In genomic region chr2:38350796-38351195, GRCm38 (mm10) we compare ENCODE assay signal across 8 mouse cellular contexts. TPM values are rescaled to one million over a fixed set of nuclear protein-coding genes. Genes with fewer than 3 reads are reported as not detected.
DNase-seq lines count a peak whose midpoint lies in the region; ATAC-seq and TF ChIP-seq lines count a peak whose summit lies in the region.

No protein-coding gene starts in this region.

- no peak overlapping the region for H3K27ac ChIP-seq in intestine, embryonic 15.5 days
- no peak overlapping the region for H3K27ac ChIP-seq in small intestine, adult 2 months (ENCODE audit: insufficient read depth, low read depth, low read length)

- no peak for ATAC-seq in erythroblast, adult 5-6 weeks (replicated peaks; ENCODE audit: low FRiP score, poor library complexity, severe bottlenecking)
- ATAC-seq in intestine, embryonic 15.5 days = peak; percentile 92

- H3K36me3 ChIP-seq in erythroblast, embryonic 14.5 days (ENCODE audit: control insufficient read depth) = no peaks in the 10 kb centered on the region
- no peaks in the 10 kb centered on the region for H3K36me3 ChIP-seq in intestine, embryonic 15.5 days
- H3K36me3 ChIP-seq in small intestine, adult 2 months (ENCODE audit: control insufficient read depth, insufficient read depth, low read length) = no peaks in the 10 kb centered on the region

- peaks cover 12% of the 10 kb centered on the region; the same call in 1 of the 2 replicates for H3K9me3 ChIP-seq in erythroblast, embryonic 14.5 days (ENCODE audit: control insufficient read depth, low read length)
- no peaks in the 10 kb centered on the region for H3K9me3 ChIP-seq in intestine, embryonic 15.5 days

- H3K27me3 ChIP-seq in erythroblast, embryonic 14.5 days (ENCODE audit: control insufficient read depth) = peaks cover 100% of the 10 kb centered on the region
- H3K27me3 ChIP-seq in intestine, embryonic 15.5 days (replicated peaks) = peaks cover 97% of the 10 kb centered on the region
- H3K27me3 ChIP-seq in small intestine, adult 2 months (ENCODE audit: control insufficient read depth, insufficient read depth, low read length) = peaks cover 98% of the 10 kb centered on the region

- intact Hi-C loops in left cerebral cortex, postnatal 36 days (cut with DNase I) = no loop called here

- peak overlapping the region; percentile 13; the same call in 1 of the 2 replicates for H3K9ac ChIP-seq in intestine, embryonic 15.5 days

- peak overlapping the region; percentile 84 for H3K4me2 ChIP-seq in intestine, embryonic 15.5 days (replicated peaks)

- under 1% methylated on average over 37 of the region's 37 CpGs for WGBS in intestine, embryonic 15.5 days
- 1% methylated on average over 35 of the region's 37 CpGs for WGBS in small intestine, adult 2 months

- DNase-seq in embryo, embryonic 11 days = peak; percentile 97
- peak; percentile 52 to 77 for DNase-seq in gastrocnemius, postnatal 4 days (ENCODE audit: low spot score in 2 of 2)
- peak; percentile 88 to 93 for DNase-seq in left cerebral cortex, postnatal 36 days (ENCODE audit: low spot score in 2 of 2)
- DNase-seq in mesoderm, embryonic 11.5 days (ENCODE audit: low read depth, low spot score) = peak; percentile 90

- peak overlapping the region; percentile 26 for H3K4me3 ChIP-seq in erythroblast, embryonic 14.5 days (replicated peaks)
- peak overlapping the region; percentile 37 for H3K4me3 ChIP-seq in intestine, embryonic 15.5 days (replicated peaks)
- H3K4me3 ChIP-seq in small intestine, adult 2 months (ENCODE audit: low read depth, low read length) = peak overlapping the region; percentile 53

- TF ChIP-seq CTCF in small intestine, adult 2 months (IDR thresholded peaks at IDR 0.05; ENCODE audit: extremely low read depth, insufficient read length, insufficient replicate concordance, low read depth, low read length) = no peak

- no peak for TF ChIP-seq POLR2A in small intestine, adult 2 months (IDR thresholded peaks at IDR 0.05; ENCODE audit: low read depth, low read length)

- H3K4me1 ChIP-seq in erythroblast, embryonic 14.5 days (ENCODE audit: control insufficient read depth) = peaks cover 5% of the 10 kb centered on the region
- H3K4me1 ChIP-seq in intestine, embryonic 15.5 days (replicated peaks) = peaks cover 27% of the 10 kb centered on the region
- peaks cover 15% of the 10 kb centered on the region for H3K4me1 ChIP-seq in small intestine, adult 2 months (ENCODE audit: control insufficient read depth, insufficient read depth, insufficient read length, low read length)

RNA-seq across cellular contexts. Expression of gene Lhx2, which starts 11.7 kb away (rescaled TPM):
- 0.01 and 0.03 TPM in 2 replicates for polyA plus RNA-seq in erythroblast, embryonic 14.5 days (2012)
- total RNA-seq in erythroblast, adult 5-6 weeks (2015; ENCODE audit: low replicate concordance) = not detected in 2 replicates
- not detected in 2 replicates for total RNA-seq in erythroblast, adult 5-6 weeks (2017; ENCODE audit: low replicate concordance)
- under 1 TPM; 0.78 TPM for total RNA-seq in gastrocnemius, postnatal 4 days (2021)
- 0.09 and 0.44 TPM in 2 replicates for polyA plus RNA-seq in intestine, embryonic 15.5 days (2015; fragmentation: Nextera tagmentation; extraction: Ambion mirVana)
- 10 to 100 TPM; 76.7 to 79.0 TPM for total RNA-seq in left cerebral cortex, postnatal 36 days (2021)
- 0.05 and 0.08 TPM in 2 replicates for polyA plus RNA-seq in small intestine, adult 2 months (2012; rRNA removed)

Comparison
In these comparisons a context has a peak if more than half of its experiments do, and no peak if none do; other contexts are left out.
1. RNA of gene Lhx2, which starts 11.7 kb away (total RNA-seq): 76.7 to 79.0 TPM in left cerebral cortex, postnatal 36 days; 0.78 TPM in gastrocnemius, postnatal 4 days and not detected in erythroblast, adult 5-6 weeks; every median in the first group is over 10 times any median in the second.
2. Peak in every context shown above with its lines, with median percentiles within 50 percentile points of each other: H3K4me3 ChIP-seq and DNase-seq.